Mouse (Mus musculus): Measurements from ENCODE around the gene Phospho1.

Phospho1 gene

DNA sequence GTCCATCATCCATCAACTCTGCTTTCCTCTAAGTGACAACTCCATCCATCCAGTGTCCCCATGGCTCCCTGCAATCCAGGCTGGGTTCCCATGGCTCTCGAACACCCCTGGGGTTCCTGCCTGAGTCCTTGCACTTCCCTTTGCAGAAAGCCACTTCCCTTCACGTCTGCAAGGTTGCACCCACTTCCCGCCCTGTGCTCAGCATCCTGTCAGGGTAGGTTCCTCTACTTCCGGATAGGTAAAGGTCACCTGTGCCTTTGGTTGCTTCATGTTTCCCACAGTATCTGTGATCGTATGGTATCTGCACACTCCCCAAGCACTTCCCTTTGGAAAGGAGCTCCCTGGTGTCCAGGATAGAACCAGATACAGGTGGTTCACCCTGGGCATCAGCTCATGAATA lies 19.3 kb upstream of the Phospho1 start:
- TF ChIP-seq GATA4 (IDR thresholded peaks at IDR 0.05; ENCODE audit: insufficient replicate concordance, low read length): no peak

DNA sequence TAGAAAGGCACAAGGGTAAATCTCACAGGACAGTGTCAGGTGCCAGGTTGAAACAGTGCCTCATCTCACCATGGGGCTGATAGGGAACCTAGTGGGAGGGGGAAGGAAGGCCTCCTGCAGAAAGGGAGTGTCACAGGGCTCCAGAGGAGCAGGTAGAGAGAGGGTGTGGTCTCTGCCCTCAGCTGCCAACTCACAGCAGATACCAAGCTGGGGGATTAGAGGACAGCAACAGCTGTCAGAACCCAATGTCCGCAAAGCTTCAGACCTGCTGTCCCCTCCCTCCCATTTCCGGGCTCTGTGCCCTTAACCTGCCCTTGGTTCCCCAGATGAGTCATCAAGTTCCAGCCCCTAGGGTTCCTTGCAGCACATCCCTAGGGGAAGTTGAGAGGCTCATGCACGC lies 18.8 kb upstream of the Phospho1 start:
- TF ChIP-seq GATA4 (IDR thresholded peaks at IDR 0.05; ENCODE audit: insufficient replicate concordance, low read length): no peak

DNA sequence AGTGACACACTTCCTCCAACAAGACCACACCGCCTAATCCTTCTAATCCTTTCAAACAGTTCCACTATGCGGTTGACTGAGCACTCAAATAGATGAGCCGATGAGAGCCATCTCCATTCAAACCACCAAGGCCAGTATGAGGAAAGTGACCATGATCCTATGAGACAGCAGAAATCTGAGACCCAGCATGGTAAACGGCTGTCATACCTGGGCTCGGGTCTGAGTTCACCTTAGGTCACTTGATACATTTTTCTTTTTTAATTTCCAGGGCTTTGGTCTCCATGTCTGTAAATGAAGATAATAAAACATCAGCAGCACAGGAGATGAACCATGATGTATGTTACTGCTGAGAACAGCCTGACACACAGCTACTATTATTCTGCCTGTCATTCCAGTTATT lies 16.4 kb upstream of the Phospho1 start:
- TF ChIP-seq GATA4 (IDR thresholded peaks at IDR 0.05; ENCODE audit: insufficient replicate concordance, low read length): no peak

DNA sequence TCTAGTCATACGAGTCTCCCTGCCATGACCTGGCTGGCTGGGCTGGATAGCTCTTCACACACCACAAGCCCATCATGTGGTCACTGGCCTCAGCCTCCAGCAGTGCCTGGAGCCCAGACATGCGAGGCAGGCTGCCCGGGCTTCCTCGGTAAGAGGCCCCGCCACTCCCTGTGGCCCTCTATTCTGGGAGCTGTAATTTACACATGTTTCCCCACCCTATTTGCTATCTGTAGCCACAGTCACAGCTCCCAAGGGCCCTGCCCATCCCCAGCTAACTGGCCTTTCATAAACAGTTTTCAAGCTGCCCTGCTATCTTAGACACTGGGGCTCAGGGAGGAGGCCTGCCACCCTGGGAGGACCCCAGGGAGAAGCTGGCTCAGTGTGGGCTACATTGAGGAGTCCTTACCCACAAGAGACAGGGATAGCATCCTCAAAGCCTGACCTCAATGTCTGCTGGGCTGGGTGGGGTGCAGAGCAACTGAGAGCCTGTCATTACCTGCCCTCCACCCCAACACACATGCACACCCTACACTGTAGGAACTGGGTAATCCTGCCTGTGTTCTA lies 15.8 kb upstream of the Phospho1 start:
- TF ChIP-seq GATA4 (IDR thresholded peaks at IDR 0.05; ENCODE audit: insufficient replicate concordance, low read length): no peak

DNA sequence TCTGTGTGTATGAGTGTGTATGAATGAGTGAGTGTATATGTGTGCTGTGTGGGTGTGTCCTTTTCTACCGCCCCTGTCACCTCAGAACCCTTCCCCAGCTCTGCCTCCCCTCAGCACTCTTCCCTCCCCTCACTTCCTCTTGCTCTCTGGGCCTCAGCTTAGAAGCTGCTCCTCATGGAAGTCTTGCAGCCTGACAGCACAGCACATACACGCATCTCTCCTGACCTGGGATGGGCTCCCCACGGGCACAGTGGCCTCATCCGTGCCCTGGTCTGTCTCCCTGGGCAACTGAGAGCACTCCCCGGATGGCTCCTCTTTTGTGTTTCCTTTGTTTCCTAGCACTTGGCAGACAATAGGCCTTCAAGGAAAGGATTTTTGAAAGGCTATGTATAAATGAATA lies 14.7 kb upstream of the Phospho1 start:
- TF ChIP-seq GATA4 (IDR thresholded peaks at IDR 0.05; ENCODE audit: insufficient replicate concordance, low read length): no peak

DNA sequence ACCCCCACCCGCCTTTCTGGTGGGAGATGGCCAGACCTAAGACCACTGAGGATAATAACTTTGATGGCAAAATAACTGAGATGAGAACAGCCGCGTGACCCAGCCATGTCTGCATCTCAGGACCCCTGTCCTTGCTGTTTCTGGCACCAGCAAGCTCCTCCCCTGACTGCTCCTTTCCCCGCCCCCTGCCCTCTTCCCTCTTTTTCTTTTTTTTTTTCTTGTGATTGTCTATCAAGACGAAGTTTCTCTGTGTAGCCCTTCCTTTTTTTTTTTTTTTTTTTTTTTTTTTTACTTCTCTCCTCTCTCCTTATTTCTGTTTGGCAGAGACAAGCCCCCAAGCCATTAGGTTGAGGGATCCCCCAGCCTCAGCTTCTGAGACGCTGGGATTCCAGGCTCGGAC lies 13.5 kb upstream of the Phospho1 start:
- TF ChIP-seq GATA4 (IDR thresholded peaks at IDR 0.05; ENCODE audit: insufficient replicate concordance, low read length): no peak

DNA sequence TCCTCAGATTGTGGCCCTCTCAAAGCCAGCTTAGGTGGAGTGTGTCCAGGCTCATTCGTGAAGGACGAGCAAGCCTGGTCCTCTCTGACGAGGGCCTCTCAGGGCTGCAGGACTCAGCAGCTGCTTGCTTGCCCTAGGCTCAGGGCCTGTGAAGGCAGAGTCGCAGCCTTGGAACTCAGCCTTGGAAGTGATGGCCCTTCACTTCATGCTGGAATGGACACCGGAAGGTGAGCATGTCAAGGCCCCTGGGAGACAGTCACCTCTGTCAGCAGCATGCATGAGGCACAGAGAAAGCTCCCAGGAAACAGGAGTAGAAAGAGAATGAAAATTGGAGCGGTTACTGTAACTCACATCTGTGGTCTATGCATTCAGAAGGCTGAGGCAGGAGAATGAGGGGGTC lies 12.6 kb upstream of the Phospho1 start:
- no peak for TF ChIP-seq GATA4 (IDR thresholded peaks at IDR 0.05; ENCODE audit: insufficient replicate concordance, low read length)

DNA sequence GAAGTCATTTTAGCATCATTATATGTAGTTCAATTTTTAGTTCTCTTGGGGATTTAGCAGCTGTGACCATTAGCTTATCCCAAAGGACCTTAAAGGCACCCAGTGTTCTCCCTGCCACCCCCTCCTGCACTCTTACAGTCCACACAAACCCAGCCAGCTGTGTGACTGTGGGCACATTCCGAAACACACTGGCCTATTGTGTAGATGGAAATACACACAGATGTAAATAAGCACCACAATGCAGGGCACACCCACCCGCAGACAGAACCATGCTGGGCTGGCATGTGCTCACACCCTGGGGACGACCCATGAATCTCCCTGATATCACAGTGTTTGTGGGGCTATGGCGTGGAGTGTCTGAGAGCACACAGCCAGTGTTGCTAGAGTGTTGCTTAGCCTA lies 12.1 kb upstream of the Phospho1 start:
- TF ChIP-seq GATA4 (IDR thresholded peaks at IDR 0.05; ENCODE audit: insufficient replicate concordance, low read length): no peak

DNA sequence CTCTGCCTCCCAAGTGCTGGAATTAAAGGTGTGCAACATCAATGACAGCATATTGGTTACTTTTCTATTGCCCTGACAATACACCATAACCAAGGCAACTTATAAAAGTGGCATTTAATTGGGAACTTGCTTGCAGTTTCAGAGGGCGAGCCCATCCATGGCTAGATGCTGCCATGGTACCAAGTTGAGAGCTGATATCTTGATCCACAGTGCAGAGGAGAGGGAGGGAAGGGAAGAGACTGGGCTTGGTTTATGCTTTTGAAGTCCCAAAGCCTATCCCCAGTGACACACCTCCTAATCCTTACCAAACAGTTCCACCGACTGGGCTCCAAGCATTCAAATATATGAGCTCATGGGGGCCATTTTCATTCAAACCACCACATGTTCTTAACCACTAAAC lies 10.2 kb upstream of the Phospho1 start:
- TF ChIP-seq GATA4 (IDR thresholded peaks at IDR 0.05; ENCODE audit: insufficient replicate concordance, low read length): no peak

DNA sequence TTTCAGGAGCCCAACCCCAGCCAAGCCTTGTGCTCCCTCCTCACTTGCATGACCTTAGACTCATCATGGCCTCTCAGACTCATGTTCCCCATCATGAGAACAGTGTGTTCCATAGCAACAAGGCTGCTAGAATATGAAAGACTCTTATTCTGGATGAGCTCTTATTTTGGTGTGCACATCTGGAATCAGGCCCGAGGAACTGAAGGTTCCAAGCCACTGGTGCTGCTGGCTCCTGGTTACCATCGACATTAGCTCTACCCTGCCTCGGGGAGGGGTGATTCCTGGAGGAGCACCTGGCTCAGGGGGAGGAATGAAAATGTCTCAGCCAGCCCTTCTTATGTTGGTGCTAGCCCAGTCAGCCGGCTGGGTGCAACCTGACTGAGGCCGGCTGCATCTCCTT lies 9.4 kb upstream of the Phospho1 start:
- no peak for TF ChIP-seq GATA4 (IDR thresholded peaks at IDR 0.05; ENCODE audit: insufficient replicate concordance, low read length)

DNA sequence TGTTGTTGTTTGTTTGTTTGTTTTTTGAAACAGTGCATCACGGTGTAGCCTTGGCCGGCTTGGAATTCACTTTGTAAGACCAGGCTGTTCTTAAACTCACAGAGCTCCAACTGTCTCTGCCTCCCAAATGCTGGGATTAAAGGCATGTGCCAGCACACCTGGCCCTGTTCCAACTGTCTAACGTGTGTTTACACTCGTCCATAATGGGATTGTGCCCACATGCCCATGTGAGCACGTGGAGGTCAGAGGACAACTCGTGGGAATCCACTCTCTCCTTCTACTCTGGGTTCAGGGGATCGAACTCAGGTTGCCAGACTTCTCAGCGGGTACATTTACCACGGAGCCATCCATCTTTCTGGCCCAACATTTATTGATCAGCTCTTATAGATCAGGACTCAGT lies 8.9 kb upstream of the Phospho1 start:
- no peak for TF ChIP-seq GATA4 (IDR thresholded peaks at IDR 0.05; ENCODE audit: insufficient replicate concordance, low read length)

DNA sequence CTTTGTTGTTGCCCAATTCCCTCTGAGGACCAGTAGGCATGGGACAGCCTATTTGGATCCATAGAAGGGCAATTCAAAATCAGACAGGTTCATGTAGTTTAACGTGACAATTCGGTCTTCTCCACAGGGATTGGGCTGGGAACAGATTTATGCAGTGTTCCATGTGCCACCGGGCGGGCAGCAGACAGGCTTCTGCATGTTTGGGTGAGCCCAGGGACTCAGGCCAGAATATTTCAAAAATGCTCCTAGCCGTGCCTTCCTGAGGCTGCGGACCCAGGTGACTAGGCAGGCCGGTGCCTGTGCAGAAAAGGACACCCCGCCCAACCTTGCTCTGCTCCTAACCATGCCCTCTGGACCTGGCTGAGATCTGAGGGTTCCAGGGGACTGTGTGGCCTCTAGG lies 5.2 kb upstream of the Phospho1 start:
- TF ChIP-seq GATA4 (IDR thresholded peaks at IDR 0.05; ENCODE audit: insufficient replicate concordance, low read length): no peak

DNA sequence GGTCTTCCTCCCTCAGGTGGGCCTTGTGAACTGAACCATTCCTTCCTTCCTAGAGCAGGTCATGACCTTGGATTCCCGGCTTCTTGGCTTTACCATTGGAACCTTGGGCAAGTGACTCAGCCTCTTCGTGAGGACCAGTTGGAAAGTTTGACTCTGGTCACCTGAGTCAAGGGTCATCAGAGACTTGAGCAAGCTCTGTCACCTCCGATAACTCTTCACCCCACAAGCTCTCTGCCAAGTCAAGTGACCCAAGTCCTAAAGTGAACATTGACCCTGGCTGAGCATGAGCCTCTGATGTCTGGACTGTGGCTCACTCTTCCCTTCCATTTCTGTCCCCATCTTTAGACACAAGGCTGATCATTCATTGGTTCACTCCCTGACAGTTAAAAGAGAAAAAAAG lies 2.8 kb upstream of the Phospho1 start:
- no peak; the same call in 1 of the 2 replicates for TF ChIP-seq GATA4 (IDR thresholded peaks at IDR 0.05; ENCODE audit: insufficient replicate concordance, low read length)

DNA sequence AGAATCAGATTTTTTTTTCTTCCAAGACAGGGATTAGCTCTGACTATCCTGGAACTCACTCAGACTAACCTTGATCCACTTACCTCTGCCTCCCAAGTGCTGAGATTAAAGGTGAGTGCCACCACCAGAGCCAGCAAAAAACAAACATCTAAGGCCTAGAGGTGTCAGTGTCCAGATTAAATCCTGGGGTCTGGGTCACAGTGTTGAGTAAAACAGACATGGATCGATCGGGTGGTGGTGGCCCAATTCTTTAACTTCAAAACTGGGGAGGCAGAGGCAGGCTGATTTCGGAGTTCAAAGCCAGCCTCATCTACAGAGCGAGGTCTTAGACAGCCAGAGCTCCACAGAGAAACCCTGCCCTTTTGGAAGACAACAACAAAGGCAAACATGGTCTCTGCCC lies 1.9 kb upstream of the Phospho1 start:
- no peak for TF ChIP-seq GATA4 (IDR thresholded peaks at IDR 0.05; ENCODE audit: insufficient replicate concordance, low read length)

DNA sequence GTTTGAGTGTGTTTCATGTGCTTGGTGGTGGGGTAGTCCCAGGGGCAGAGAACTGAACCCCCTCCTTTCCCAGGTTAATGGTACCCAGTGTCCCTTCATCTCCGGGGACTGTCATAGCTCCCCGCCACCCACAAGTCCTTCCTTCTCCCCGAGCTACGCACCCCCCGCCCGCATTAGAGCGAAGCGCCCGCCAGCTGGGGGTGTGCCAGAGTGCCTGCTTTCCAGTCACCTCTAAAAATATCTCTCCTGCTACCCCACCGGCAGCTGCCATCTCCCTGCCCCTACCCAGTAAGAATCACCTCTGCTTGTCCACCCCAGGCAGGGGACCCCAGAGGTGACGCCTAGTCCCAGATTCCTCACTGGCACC lies 561 bp downstream of the Phospho1 start:
- no peak for TF ChIP-seq GATA4 (IDR thresholded peaks at IDR 0.05; ENCODE audit: insufficient replicate concordance, low read length)

DNA sequence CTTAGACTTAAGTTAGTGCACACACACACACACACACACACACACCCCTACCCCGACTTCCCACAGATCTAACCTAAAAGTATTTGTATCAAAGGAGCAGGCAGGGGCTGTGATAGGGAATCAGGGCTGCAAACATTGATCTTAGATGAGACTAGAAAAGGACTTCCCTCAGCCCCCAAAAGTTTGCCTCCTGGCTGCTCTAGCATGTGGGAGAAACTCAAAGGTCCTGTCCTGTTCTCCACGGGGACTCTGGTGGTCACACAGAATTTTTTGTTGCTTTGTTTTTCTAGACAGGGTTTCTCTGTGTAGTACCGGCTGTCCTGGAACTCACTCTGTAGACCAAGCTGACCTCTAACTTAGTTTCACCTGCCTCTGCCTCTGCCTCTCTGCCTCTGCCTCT lies 1.3 kb downstream of the Phospho1 start:
- TF ChIP-seq GATA4 (IDR thresholded peaks at IDR 0.05; ENCODE audit: insufficient replicate concordance, low read length): no peak

DNA sequence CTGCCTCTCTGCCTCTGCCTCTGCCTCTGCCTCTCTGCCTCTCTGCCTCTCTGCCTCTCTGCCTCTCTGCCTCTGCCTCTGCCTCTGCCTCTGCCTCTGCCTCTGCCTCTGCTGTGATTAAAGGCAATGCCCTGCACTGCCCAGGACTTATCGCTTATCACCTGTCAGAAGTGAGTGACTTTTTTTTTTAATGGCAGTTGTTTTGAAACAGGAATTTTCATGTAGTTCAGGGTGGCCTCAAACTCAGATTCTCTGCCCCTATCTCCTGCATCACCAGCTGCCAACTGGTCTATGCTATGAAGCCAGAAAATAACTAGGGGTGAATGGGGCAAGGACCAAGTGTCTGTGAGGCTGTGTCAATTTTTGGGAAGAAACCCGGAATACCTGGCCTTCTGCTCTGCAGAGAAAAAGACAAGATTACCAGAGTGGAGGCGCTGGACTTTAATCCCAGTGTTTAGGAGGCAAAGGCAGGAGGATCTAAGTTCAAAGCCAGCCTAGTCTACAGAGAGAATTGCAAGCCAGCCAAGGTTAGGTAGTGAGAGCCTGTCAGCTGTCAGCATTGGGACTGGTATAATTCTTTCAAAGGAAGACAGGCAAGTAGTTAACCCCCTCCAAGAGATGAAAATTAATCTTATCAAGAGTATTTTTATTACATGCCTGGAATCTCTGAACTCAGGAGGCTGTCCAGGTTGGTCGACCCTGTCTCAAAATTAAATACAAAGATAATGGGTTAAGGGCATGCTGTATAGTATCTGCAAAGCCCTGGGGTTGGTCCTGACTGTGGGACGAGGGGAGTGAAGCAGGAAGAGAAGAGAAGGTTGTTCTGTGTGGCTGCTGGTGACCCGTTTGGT lies 2.2 kb downstream of the Phospho1 start:
- TF ChIP-seq GATA4 (IDR thresholded peaks at IDR 0.05; ENCODE audit: insufficient replicate concordance, low read length): no peak

Data from liver, adult (tissue).